Mouse (Mus musculus) lung, postnatal 0 days (tissue): Measurements from ENCODE around the gene Ccdc7a.

ENCODE experiments used
- CTCF ChIP-seq: IDR thresholded peaks from 2 replicates; pipeline ENCODE4 v1.5.1; 2016; ENCODE audit warnings: antibody characterized with exemption, mild to moderate bottlenecking
- EP300 ChIP-seq: IDR thresholded peaks from 2 replicates; pipeline ENCODE4 v1.6.1; 2016; ENCODE audit warnings: antibody characterized with exemption, mild to moderate bottlenecking, control low read depth

DNA sequence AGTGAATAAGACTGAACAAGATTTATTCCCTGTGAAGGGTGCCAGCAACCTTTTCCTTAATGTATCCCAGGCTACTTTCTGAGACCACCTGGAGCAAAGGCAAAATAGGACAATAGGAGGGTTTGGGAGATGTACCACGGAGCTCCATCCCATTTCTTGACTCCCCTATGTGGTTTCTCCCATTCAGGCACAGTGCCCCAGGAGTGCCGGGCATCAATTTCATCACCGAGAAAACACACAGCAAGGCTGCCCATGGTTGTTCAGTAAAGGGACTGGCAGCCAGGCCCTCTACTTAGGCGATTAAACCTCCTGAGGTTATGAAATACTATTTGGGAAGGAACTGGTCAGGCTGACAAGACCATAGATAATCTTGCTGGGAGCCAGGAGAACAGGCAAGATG lies 131.9 kb downstream of the Ccdc7a start:
- TF ChIP-seq CTCF (no peak), EP300 (no peak)
